Mouse (Mus musculus): ENCODE data around the gene Tjp1.

DNA sequence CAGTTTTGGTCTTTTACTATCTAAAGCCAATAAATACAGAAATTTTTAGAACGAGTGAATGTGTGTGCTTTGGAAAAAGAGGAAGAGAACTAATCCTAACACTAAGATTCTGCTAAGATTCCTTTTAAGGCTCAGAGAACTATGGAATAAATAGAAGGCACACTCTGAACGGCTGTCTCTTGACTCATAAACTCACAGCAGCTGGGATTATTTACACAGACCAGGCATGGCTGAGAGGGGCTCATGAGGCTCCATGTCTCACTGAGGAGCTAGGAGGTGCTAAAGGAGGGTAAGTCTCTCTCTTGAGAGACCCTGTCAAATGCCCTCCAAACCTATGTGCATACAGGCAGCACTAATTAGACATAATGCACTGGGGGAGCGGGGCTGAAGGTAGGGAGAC lies 167.3 kb downstream of the Tjp1 start:
- TF ChIP-seq POLR2A (IDR thresholded peaks at IDR 0.05; ENCODE audit: insufficient read depth, low read length) (no peak), EP300 (IDR thresholded peaks at IDR 0.05; ENCODE audit: insufficient read depth, low read depth, low read length) (no peak)
